Mouse (Mus musculus) kidney, postnatal 0 days (tissue): ENCODE results near the gene Msantd3. TPM values are rescaled to one million over a fixed set of nuclear protein-coding genes. Genes with fewer than 3 reads are reported as not detected.
A peak's percentile ranks its signal among the peaks of the same experiment; 100 is the strongest.

ENCODE experiments used
- ATAC-seq: fragments of 200-750 bp; cut with Nextera tagmentation; replicated peaks from 2 replicates; pipeline ENCODE4 v1.8.0; 2017; ENCODE audit warnings: low read depth, moderate number of reproducible peaks, moderate TSS enrichment, moderate library complexity; ENCODE audit not compliant: low FRiP score
- DNase-seq: peaks from one replicate; pipeline ENCODE4 v3.0.0-alpha.2; 2016; ENCODE audit warnings: low spot score
- H3K27ac ChIP-seq: fragments of 300-500 bp; sonication (generic); 2 replicates; pipeline ENCODE4 v1.5.1; 2014; ENCODE audit warnings: mild to moderate bottlenecking
- H3K27me3 ChIP-seq: fragments of 300-500 bp; sonication (generic); 2 replicates; pipeline ENCODE4 v1.6.1; 2014; ENCODE audit warnings: low read length, mixed read lengths; ENCODE audit not compliant: insufficient read depth
- H3K36me3 ChIP-seq: fragments of 300-500 bp; sonication (generic); 2 replicates; pipeline ENCODE4 v1.6.1; 2014; ENCODE audit warnings: low read length, mixed read lengths; ENCODE audit not compliant: insufficient read depth
- H3K4me1 ChIP-seq: fragments of 300-500 bp; sonication (generic); replicated peaks from 2 replicates; pipeline ENCODE4 v1.6.1; 2014; ENCODE audit warnings: antibody characterized with exemption, low read length, mixed read lengths; ENCODE audit not compliant: insufficient read depth
- H3K4me2 ChIP-seq: fragments of 300-500 bp; sonication (generic); 2 replicates; pipeline ENCODE4 v1.6.1; 2014; ENCODE audit warnings: mild to moderate bottlenecking, low read length, moderate library complexity, mixed read lengths
- H3K4me3 ChIP-seq: fragments of 300-500 bp; sonication (generic); replicated peaks from 2 replicates; pipeline ENCODE4 v1.5.1; 2014; ENCODE audit warnings: low read depth, low read length
- H3K9ac ChIP-seq: fragments of 300-500 bp; sonication (generic); 2 replicates; pipeline ENCODE4 v1.6.1; 2014; ENCODE audit warnings: low read depth, low read length
- H3K9me3 ChIP-seq: fragments of 300-500 bp; sonication (generic); replicated peaks from 2 replicates; pipeline ENCODE4 v1.6.1; 2016; ENCODE audit warnings: low read length, inconsistent platforms, mixed read lengths
- CTCF ChIP-seq: IDR thresholded peaks from 2 replicates; pipeline ENCODE4 v1.5.1; 2016; ENCODE audit warnings: antibody characterized with exemption, low read depth, mild to moderate bottlenecking, moderate library complexity
- WGBS: fragments of 180-500 bp; shearing (Covaris S2); extraction: QIAGEN DNeasy Blood & Tissue Kit; methylation state at CpG from one replicate; pipeline ENCODE4 v1.1.7; 2014; 5-methylcytosine and 5-hydroxymethylcytosine counted together
- polyA plus RNA-seq: library from polyadenylated mRNA; unstranded; fragments of >200 nt; fragmentation: Nextera tagmentation; extraction: Ambion mirVana; gene quantifications from 2 replicates; pipeline ENCODE4 v1.2.1, GENCODE M21; 2015

Gene Msantd3
- polyA plus RNA-seq, 1 experiment from 2014 or later = 30.7 TPM

DNA sequence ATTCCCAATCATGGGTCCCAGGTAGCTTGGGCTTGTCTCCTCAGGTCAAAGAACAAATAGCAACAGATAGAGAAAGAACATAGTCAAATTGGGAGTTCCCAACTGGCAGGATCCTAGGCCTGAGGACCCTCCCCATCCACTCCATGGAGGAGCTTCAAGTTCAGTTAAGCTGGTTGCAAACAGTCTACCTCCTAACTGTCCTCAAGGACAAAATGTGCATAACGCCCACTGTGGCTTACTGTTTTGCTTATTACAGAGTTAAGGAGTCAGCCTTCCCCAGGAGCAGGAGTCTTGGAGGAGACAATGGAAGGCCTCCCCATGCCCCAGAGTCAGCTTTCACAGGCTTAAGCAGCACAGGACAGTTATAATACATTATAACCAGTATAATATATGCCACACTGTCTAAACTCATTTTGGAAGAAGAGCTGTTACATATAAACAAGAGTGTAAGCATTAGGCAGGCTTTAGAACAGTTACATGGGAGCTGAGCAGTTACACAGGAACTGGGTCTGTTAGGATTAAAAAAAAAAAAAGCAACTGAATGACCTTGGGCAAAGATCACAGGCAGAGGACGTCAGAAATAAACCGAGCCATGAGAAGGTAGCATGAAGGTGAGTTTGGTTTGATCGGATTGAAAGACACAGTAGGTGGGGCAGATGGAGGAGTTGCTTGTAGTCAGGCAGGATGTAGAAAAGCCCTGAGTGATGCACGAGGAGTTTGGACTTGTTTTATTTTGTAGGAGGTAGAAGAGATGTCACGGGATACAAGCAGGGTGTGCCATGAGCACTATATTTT lies 3.5 kb downstream of the Msantd3 start:
- Histone ChIP-seq H3K4me3 (no peak overlapping the region), H3K4me1 (peaks cover 31% of the 10 kb centered on the region), H3K9me3 (no peaks in the 10 kb centered on the region), H3K9ac (no peak overlapping the region), H3K27ac (no peak overlapping the region), H3K27me3 (no peaks in the 10 kb centered on the region), H3K36me3 (no peaks in the 10 kb centered on the region), H3K4me2 (no peak overlapping the region)
- ATAC-seq = no peak
- WGBS = 62% methylated on average over 6 of the region's 6 CpGs
- DNase-seq = no peak
- TF ChIP-seq CTCF = no peak

DNA sequence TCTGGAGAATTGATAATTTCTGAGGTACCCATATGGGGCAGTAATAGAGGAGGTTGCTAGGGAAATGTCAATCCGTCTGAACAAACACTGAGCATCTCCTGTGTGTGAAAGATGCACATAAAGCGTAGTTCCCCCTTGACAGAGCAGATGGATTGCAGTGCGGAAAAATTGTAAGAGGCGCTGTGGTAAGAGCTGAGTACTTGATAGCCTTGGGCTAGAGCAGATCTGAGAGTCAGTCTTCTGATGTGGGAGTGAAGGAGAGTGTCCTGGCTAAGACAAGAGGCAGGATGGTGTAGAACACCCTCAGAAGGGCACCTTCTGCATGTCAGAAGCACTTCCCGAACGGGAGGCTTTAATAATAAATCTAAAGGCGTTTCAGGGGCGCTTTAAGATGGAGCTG lies 4.4 kb downstream of the Msantd3 start:
- H3K27me3 ChIP-seq = no peaks in the 10 kb centered on the region
- no peak overlapping the region for H3K9ac ChIP-seq
- H3K9me3 ChIP-seq = no peaks in the 10 kb centered on the region
- no peak overlapping the region for H3K27ac ChIP-seq
- H3K4me1 ChIP-seq = peaks cover 33% of the 10 kb centered on the region
- WGBS = 73% methylated on average over 8 of the region's 8 CpGs
- H3K4me2 ChIP-seq = no peak overlapping the region
- DNase-seq (no peak), ATAC-seq (no peak)
- H3K36me3 ChIP-seq = no peaks in the 10 kb centered on the region
- no peak overlapping the region for H3K4me3 ChIP-seq
- no peak for TF ChIP-seq CTCF

DNA sequence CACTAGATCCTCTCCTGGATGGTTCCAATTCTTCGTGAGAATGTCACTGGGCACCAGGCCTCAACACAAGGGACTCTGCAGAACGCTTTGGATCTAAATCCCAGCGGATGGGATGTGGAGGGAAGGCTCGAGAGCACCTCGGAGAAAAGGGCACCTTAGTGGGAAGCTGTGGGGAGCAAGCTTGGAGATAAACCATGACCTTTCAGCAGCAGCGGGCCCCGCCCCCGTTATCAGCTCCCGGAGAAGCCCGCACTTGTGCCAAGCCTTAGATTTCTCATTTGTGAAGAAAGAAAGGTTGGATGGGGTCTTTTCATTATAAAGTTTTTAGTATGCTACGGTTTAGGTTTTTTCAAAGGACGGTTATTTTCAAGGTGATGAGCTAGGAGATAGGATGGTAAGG lies 6.2 kb downstream of the Msantd3 start:
- WGBS = 76% methylated on average over 12 of the region's 12 CpGs
- peaks cover 33% of the 10 kb centered on the region for H3K4me1 ChIP-seq
- H3K4me3 ChIP-seq = no peak overlapping the region
- H3K4me2 ChIP-seq = no peak overlapping the region
- no peaks in the 10 kb centered on the region for H3K36me3 ChIP-seq
- ATAC-seq (no peak), DNase-seq (no peak)
- no peaks in the 10 kb centered on the region for H3K9me3 ChIP-seq
- H3K27ac ChIP-seq = no peak overlapping the region
- no peak overlapping the region for H3K9ac ChIP-seq
- H3K27me3 ChIP-seq = no peaks in the 10 kb centered on the region
- no peak for TF ChIP-seq CTCF

DNA sequence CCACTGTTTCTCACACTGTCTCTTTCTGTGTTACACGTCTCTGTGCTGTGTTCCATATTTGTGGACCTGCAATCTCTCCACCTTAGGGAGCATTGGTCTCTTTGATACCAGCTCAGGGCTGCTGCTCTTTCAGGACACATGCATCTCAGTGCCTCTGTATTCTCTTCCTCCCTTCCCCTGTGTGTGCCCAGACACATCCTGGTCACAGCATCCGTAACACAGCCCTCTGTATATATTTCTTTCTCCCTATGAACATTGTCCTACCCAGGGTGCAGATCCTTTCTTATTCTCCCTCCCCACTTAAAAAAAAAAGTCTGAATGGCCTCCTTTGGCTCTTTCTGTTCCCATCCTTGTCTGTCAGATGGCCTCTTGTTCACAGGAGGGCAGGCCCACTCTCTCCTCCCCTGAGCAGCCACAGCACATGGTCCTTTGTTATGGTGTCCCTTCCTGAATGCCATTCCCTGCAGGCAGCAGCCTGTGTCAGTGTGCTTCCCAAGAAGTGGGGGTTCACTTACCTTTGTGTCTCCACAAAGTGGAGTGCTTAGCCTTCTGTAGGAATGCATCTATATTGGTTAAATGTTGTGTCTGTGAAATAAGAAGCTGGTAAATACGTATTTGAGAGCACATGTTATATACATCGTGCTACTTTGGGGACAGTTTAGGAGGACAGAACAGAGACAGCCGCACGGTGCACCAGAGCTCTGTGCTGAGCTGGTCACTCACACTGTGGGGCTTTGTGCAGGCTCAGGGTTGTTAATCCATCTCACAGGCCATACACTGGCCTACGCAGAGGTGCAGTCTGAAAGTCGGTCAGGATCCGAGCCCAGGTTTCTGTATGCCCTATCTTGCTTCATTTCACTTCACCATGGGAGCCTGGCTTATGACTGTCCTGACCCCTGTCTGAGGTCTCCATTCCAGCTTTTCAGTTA lies 7.1 kb downstream of the Msantd3 start:
- Histone ChIP-seq H3K4me3 (no peak overlapping the region), H3K36me3 (no peaks in the 10 kb centered on the region), H3K27me3 (no peaks in the 10 kb centered on the region), H3K27ac (no peak overlapping the region), H3K4me2 (no peak overlapping the region), H3K4me1 (peaks cover 30% of the 10 kb centered on the region), H3K9me3 (no peaks in the 10 kb centered on the region), H3K9ac (no peak overlapping the region)
- ATAC-seq (peak; percentile 52; the same call in 1 of the 2 replicates), DNase-seq (peak; percentile 39)
- WGBS = 71% methylated on average over 9 of the region's 9 CpGs
- TF ChIP-seq CTCF = no peak

DNA sequence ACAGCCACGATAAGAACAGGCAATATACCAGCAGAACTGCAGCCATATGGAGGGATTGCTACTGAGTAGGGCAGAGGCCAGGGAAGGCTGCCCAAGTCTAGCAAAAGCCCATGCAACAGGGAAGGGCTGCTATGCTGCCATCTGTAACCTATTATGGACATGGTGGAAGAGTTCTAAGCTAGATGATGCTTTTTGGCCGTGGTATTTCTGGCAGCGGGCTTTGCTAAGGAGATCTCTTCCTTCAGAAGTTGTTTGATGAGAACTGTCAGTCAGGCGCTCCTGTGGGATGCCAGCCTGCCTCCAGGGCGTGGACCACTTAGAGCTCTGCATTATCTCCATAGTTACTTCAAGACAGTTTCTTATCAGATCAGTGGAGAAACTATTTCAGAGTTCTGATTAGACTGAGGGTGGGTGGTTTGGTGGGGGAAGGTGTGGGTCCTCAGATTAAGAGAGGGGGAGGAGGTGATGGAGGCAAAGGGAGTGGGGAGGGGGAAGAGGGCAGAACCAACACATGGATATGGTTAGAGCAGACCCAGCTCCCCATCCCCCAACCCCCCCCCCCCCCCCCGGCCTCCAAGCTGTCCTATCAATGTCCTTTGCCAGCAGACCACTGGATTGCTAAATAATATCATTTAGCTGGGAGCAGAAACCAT lies 8.8 kb downstream of the Msantd3 start:
- H3K9ac ChIP-seq = no peak overlapping the region
- no peak for TF ChIP-seq CTCF
- no peaks in the 10 kb centered on the region for H3K27me3 ChIP-seq
- DNase-seq (no peak), ATAC-seq (no peak)
- peaks cover 17% of the 10 kb centered on the region; the same call in 1 of the 2 replicates for H3K4me1 ChIP-seq
- H3K36me3 ChIP-seq = peaks cover 4% of the 10 kb centered on the region; the same call in 1 of the 2 replicates
- no peak overlapping the region for H3K27ac ChIP-seq
- WGBS = 65% methylated on average over 6 of the region's 6 CpGs
- H3K4me3 ChIP-seq = no peak overlapping the region
- no peak overlapping the region for H3K4me2 ChIP-seq
- no peaks in the 10 kb centered on the region for H3K9me3 ChIP-seq

DNA sequence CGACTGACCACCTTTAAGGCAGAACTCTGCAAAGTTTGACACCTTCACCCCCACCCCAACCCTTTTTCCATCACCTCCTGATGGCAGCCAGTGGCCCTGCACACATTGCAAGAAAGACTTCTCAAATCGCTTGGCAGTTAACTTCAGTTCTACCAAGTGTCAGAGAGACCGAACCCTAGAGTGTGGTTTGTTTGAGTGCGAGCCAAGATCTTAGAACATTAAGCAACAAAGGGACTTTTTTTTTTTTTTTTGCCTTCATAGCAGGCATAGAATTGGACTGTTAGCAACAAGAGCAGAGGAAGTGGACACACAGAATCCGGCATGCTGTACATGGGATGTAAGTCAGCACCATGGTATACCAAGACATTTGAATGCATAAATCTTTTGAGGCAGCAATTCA lies 9.9 kb downstream of the Msantd3 start:
- DNase-seq = no peak
- no peak for TF ChIP-seq CTCF
- H3K9ac ChIP-seq = no peak overlapping the region
- H3K27ac ChIP-seq = no peak overlapping the region
- H3K9me3 ChIP-seq = no peaks in the 10 kb centered on the region
- H3K27me3 ChIP-seq = no peaks in the 10 kb centered on the region
- ATAC-seq = no peak
- H3K4me1 ChIP-seq = peaks cover 17% of the 10 kb centered on the region; the same call in 1 of the 2 replicates
- WGBS = 60% methylated on average over 5 of the region's 5 CpGs
- H3K4me3 ChIP-seq = no peak overlapping the region
- no peak overlapping the region for H3K4me2 ChIP-seq
- H3K36me3 ChIP-seq = peaks cover 11% of the 10 kb centered on the region; the same call in 1 of the 2 replicates
